8 mouse cellular contexts compared by ENCODE assay signal in genomic region chr12:31950659-31951031, GRCm38 (mm10). TPM values are rescaled to one million over a fixed set of nuclear protein-coding genes. Genes with fewer than 3 reads are reported as not detected.
DNase-seq lines count a peak whose midpoint lies in the region; TF ChIP-seq lines count a peak whose summit lies in the region.

No protein-coding gene starts in this region.

- intact Hi-C loops in left cerebral cortex, adult 2 months (cut with DNase I): loop anchor here (5.0 kb wide), 1 partner anchor 1087 kb away; no protein-coding TSS in a partner anchor
- intact Hi-C loops in heart, postnatal 36 days (cut with DNase I): no loop called here

- H3K9me3 ChIP-seq in midbrain, embryonic 10.5 days (replicated peaks): no peaks in the 10 kb centered on the region

- H3K27ac ChIP-seq in left cerebral cortex, adult 2 months: peak overlapping the region; percentile 95
- peak overlapping the region; percentile 36 for H3K27ac ChIP-seq in cortical plate, adult 2 months (ENCODE audit: insufficient read depth, low read length)
- peak overlapping the region; percentile 100 for H3K27ac ChIP-seq in midbrain, embryonic 10.5 days (replicated peaks)

- peak overlapping the region; percentile 54 for H3K4me3 ChIP-seq in left cerebral cortex, adult 2 months
- peak overlapping the region; percentile 38 for H3K4me3 ChIP-seq in cortical plate, adult 2 months (ENCODE audit: insufficient read depth, low read length)
- peak overlapping the region; percentile 84 for H3K4me3 ChIP-seq in midbrain, embryonic 10.5 days

- WGBS in midbrain, embryonic 10.5 days: 8% methylated on average over 9 of the region's 9 CpGs

- DNase-seq in left cerebral cortex, adult 2 months (ENCODE audit: extremely low spot score in 1 of 2, low spot score in 2 of 2): no peak
- no peak for DNase-seq in left cerebral cortex, adult 8-10 months (ENCODE audit: low spot score in 2 of 2)
- DNase-seq in heart, postnatal 36 days: peak; percentile 76 to 89
- no peak for DNase-seq in midbrain, embryonic 10.5 days (ENCODE audit: low spot score)
- DNase-seq in thymus, postnatal 36 days: no peak
- no peak for DNase-seq in spleen, adult 18-20 months
- DNase-seq in thymus, adult 18-20 months: no peak

- peak; percentile 50; the same call in 1 of the 2 replicates for TF ChIP-seq POLR2A in cortical plate, adult 2 months (IDR thresholded peaks at IDR 0.05; ENCODE audit: extremely low read depth, insufficient read depth, low read length)

- H3K27me3 ChIP-seq in midbrain, embryonic 10.5 days (ENCODE audit: low read depth, poor library complexity, severe bottlenecking): no peaks in the 10 kb centered on the region

- 0 out of 2 replicates have a peak, but pooled peaks cover 4% of the 10 kb centered on the region for H3K36me3 ChIP-seq in midbrain, embryonic 10.5 days

- no peaks in the 10 kb centered on the region for H3K4me1 ChIP-seq in cortical plate, adult 2 months (ENCODE audit: control insufficient read depth, insufficient read depth, low read length)
- H3K4me1 ChIP-seq in midbrain, embryonic 10.5 days: peaks cover 16% of the 10 kb centered on the region

- TF ChIP-seq CTCF in left cerebral cortex, adult 2 months (IDR thresholded peaks at IDR 0.05): no peak; the same call in 1 of the 2 replicates
- TF ChIP-seq CTCF in cortical plate, adult 2 months (IDR thresholded peaks at IDR 0.05; ENCODE audit: extremely low read depth, insufficient read depth, low read length): no peak

RNA-seq across cellular contexts. Expression of gene Hbp1, which starts 0.3 kb away (rescaled TPM):
- 10 to 100 TPM; 21.4 to 22.1 TPM for total RNA-seq in left cerebral cortex, adult 2 months (2021)
- 10 to 100 TPM; 23.4 to 28.4 (median 27.0) TPM for total RNA-seq in left cerebral cortex, adult 8-10 months (2022)
- 32.4 and 37.2 TPM in 2 replicates for polyA plus RNA-seq in cortical plate, adult 2 months (2012; rRNA removed)
- total RNA-seq in heart, postnatal 36 days (2021): 10 to 100 TPM; 82.7 to 98.0 TPM
- 78.2 and 88.1 TPM in 2 replicates for polyA plus RNA-seq in midbrain, embryonic 10.5 days (2016; fragmentation: Nextera tagmentation; extraction: Ambion mirVana)

Comparison
In these comparisons a context has a peak if more than half of its experiments do, and no peak if none do; other contexts are left out.
1. DNase-seq: peak in heart, postnatal 36 days (2 of 2); none in left cerebral cortex, adult 2 months (0 of 2), left cerebral cortex, adult 8-10 months (0 of 2), midbrain, embryonic 10.5 days (single experiment), thymus, postnatal 36 days (0 of 2), spleen, adult 18-20 months (0 of 2) and thymus, adult 18-20 months (0 of 2).
2. H3K27ac ChIP-seq: peak in every context shown above with its lines; median percentile 100 in midbrain, embryonic 10.5 days; 95 in left cerebral cortex, adult 2 months; 36 in cortical plate, adult 2 months.
3. Peak in every context shown above with its lines, with median percentiles within 50 percentile points of each other: H3K4me3 ChIP-seq.